Mouse (Mus musculus): Measurements from ENCODE around the gene Rpsa. TPM values are rescaled to one million over a fixed set of nuclear protein-coding genes. Genes with fewer than 3 reads are reported as not detected.
"Not testable (repeated sequence)": the region's sequence is repeated elsewhere in the genome, so short reads cannot be mapped to it uniquely, and the experiment has no call there.

The Rpsa gene
- polyA plus RNA-seq, 1 experiment from 2014 or later = 1,755 TPM

DNA sequence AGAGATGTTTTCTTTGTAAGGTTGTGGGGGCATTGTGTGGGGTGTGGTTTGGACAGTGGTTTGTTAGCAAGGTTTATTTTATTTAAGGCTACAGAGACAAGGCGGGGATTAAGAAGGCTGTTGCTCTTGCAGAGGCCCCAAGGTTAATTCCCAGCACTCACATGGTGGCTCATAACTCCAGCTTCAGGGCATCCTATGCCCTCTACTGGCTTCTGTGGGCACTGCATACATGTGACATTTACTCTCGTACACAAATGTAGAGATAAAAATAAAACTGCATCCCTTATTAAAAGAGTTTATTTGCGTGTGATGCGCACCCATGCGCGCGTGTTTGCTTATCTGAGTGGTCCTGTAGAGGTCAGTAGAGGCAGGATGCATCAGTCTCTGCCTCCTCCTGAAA lies 38.4 kb upstream of the Rpsa start:
- ATAC-seq = no peak
- Histone ChIP-seq H3K4me1 (ENCODE audit: control insufficient read depth, insufficient read depth, low read length) (no peaks in the 10 kb centered on the region), H3K36me3 (ENCODE audit: control insufficient read depth, insufficient read depth, low read length) (no peaks in the 10 kb centered on the region), H3K9ac (ENCODE audit: low read length) (no peak overlapping the region), H3K4me3 (ENCODE audit: low read depth, low read length) (no peak overlapping the region), H3K9me3 (replicated peaks; ENCODE audit: control insufficient read depth, low read length) (0 out of 2 replicates have a peak, but pooled peaks cover 3% of the 10 kb centered on the region), H3K27me3 (replicated peaks; ENCODE audit: control insufficient read depth, insufficient read depth, low read length) (no peaks in the 10 kb centered on the region), H3K4me2 (ENCODE audit: low read length) (no peak overlapping the region), H3K27ac (ENCODE audit: low read depth, low read length) (no peak overlapping the region)
- WGBS = 87% methylated on average over 7 of the region's 7 CpGs
- DNase-seq (ENCODE audit: low spot score) = no peak

DNA sequence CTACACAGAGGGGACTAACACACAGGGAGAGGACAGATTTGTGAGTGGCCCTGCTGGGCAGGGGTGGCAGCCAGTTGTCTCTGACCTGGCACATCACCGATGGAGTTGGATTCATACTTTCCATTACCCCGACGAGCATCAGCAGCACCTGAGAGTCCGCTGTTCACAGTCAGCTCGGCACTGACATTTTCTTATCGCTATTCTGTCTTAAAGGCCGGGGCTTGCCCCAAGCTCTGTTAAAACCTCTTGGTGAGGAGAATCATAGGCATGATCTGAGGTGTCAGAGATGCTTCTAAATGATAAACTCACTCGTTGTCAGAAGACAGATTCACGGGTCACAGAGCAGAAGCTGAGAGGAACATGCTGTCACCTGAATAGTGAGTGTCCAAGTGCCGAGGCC lies 36.4 kb upstream of the Rpsa start:
- 89% methylated on average over 10 of the region's 10 CpGs for WGBS
- ATAC-seq (no peak), DNase-seq (ENCODE audit: low spot score) (no peak)
- Histone ChIP-seq H3K9me3 (replicated peaks; ENCODE audit: control insufficient read depth, low read length) (0 out of 2 replicates have a peak, but pooled peaks cover 3% of the 10 kb centered on the region), H3K4me2 (ENCODE audit: low read length) (no peak overlapping the region), H3K4me3 (ENCODE audit: low read depth, low read length) (no peak overlapping the region), H3K27me3 (replicated peaks; ENCODE audit: control insufficient read depth, insufficient read depth, low read length) (no peaks in the 10 kb centered on the region), H3K9ac (ENCODE audit: low read length) (no peak overlapping the region), H3K36me3 (ENCODE audit: control insufficient read depth, insufficient read depth, low read length) (no peaks in the 10 kb centered on the region), H3K4me1 (ENCODE audit: control insufficient read depth, insufficient read depth, low read length) (no peaks in the 10 kb centered on the region), H3K27ac (ENCODE audit: low read depth, low read length) (no peak overlapping the region)

DNA sequence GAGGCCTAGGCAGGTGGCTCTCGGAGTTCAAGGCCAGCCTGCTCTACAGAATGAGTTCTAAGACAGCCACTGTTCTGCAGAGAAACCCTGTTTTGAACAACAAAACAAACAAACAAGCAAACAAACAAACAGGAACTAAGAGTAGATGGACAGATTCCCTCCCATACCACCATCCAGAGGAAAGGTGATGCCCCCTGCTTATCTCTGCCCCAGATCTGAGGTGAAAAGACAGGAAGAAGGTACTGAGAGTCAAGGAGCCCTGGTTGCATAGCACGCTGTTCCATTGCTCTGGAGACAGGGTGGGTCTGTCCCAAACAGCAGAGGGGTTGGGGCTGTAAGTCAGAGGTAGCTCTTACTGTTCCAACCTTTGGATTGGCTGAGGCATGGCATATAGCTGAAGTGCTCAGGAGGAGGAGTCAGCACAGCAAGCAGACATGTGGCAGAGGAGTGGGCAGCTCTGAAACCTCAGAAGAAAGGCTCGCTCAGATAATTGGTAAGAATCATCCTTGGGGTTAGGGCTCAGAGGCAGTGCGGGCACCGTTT lies 35.7 kb upstream of the Rpsa start, which contains the start of gene Ccr8:
Gene Ccr8 (plus strand): TSS at position 419 of the 543 bp plus-strand sequence.
- H3K27ac ChIP-seq (ENCODE audit: low read depth, low read length) = no peak within 1 kb of the TSS
- H3K9ac ChIP-seq (ENCODE audit: low read length) = no peak within 1 kb of the TSS
- H3K4me1 ChIP-seq (ENCODE audit: control insufficient read depth, insufficient read depth, low read length) = no peaks in the 10 kb centered on the region
- no peaks in the 10 kb centered on the region for H3K36me3 ChIP-seq (ENCODE audit: control insufficient read depth, insufficient read depth, low read length)
- no peak for DNase-seq (ENCODE audit: low spot score)
- H3K9me3 ChIP-seq (replicated peaks; ENCODE audit: control insufficient read depth, low read length) = 0 out of 2 replicates have a peak, but pooled peaks cover 3% of the 10 kb centered on the region
- H3K4me2 ChIP-seq (ENCODE audit: low read length) = no peak within 1 kb of the TSS
- no peak for ATAC-seq
- no peak within 1 kb of the TSS for H3K4me3 ChIP-seq (ENCODE audit: low read depth, low read length)
- 79% methylated on average over 5 of the region's 5 CpGs for WGBS
- no peaks in the 10 kb centered on the region for H3K27me3 ChIP-seq (replicated peaks; ENCODE audit: control insufficient read depth, insufficient read depth, low read length)

DNA sequence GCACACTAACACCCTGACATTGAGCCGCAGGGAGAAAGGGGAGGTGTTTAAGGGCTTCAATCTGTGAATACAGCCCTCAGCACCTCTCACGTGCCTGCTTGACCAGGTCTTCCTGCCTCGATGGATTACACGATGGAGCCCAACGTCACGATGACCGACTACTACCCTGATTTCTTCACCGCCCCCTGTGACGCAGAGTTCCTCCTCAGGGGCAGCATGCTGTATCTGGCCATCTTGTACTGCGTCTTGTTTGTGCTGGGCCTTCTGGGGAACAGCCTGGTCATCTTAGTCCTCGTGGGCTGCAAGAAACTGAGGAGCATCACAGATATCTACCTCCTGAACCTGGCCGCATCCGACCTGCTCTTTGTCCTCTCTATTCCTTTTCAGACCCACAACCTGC lies 33.8 kb upstream of the Rpsa start:
- Histone ChIP-seq H3K27me3 (replicated peaks; ENCODE audit: control insufficient read depth, insufficient read depth, low read length) (no peaks in the 10 kb centered on the region), H3K9me3 (replicated peaks; ENCODE audit: control insufficient read depth, low read length) (0 out of 2 replicates have a peak, but pooled peaks cover 3% of the 10 kb centered on the region), H3K4me3 (ENCODE audit: low read depth, low read length) (no peak overlapping the region), H3K27ac (ENCODE audit: low read depth, low read length) (no peak overlapping the region), H3K4me1 (ENCODE audit: control insufficient read depth, insufficient read depth, low read length) (no peaks in the 10 kb centered on the region), H3K36me3 (ENCODE audit: control insufficient read depth, insufficient read depth, low read length) (no peaks in the 10 kb centered on the region), H3K4me2 (ENCODE audit: low read length) (no peak overlapping the region), H3K9ac (ENCODE audit: low read length) (no peak overlapping the region)
- no peak for ATAC-seq
- WGBS = 93% methylated on average over 13 of the region's 13 CpGs
- DNase-seq (ENCODE audit: low spot score) = no peak

DNA sequence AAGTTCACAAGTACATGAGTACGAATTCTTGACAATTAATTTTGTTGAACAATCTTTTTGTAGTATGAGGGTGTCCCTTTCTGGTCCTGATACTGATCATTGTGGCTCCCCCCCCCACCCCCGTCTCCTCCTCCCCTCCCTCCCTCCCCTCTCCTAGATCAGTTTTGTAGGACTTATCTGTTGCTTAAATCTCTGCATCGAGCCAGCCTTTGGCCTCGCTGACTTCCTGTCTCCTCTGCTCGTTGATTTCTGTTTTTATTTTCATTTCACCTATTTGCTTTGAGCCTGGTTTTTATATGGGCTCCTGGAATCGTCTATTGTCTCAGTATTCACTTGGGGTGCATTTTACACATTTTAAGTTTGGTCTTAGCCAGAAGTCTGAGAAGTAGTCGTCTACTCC lies 31.6 kb upstream of the Rpsa start:
- ATAC-seq (no peak), DNase-seq (ENCODE audit: low spot score) (no peak)
- H3K27me3 ChIP-seq (replicated peaks; ENCODE audit: control insufficient read depth, insufficient read depth, low read length) = no peaks in the 10 kb centered on the region
- no peak overlapping the region for H3K4me2 ChIP-seq (ENCODE audit: low read length)
- no peaks in the 10 kb centered on the region for H3K4me1 ChIP-seq (ENCODE audit: control insufficient read depth, insufficient read depth, low read length)
- no peak overlapping the region for H3K4me3 ChIP-seq (ENCODE audit: low read depth, low read length)
- no peak overlapping the region for H3K9ac ChIP-seq (ENCODE audit: low read length)
- 82% methylated on average over 7 of the region's 7 CpGs for WGBS
- no peak overlapping the region for H3K27ac ChIP-seq (ENCODE audit: low read depth, low read length)
- H3K36me3 ChIP-seq (ENCODE audit: control insufficient read depth, insufficient read depth, low read length) = no peaks in the 10 kb centered on the region
- H3K9me3 ChIP-seq (replicated peaks; ENCODE audit: control insufficient read depth, low read length) = no peaks in the 10 kb centered on the region

DNA sequence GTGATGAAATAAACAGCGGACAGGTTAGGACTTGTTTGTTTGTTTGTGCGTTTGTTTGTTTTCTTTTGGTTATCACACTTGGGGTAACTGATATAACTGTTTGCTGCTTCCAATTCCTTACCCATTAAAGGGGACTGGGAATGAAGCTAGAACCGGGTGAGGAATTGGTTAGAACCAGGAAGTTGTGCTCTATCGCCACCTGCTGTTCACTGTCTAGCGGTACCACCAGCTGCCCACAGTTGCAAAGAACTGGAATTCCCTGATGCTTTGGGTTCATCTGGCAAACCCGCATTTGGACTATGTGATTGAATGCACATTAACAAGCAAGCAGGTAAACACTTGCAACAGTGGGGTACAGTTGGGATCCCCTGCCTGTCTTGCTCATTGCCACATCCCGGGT lies 28.8 kb upstream of the Rpsa start:
- no peaks in the 10 kb centered on the region for H3K9me3 ChIP-seq (replicated peaks; ENCODE audit: control insufficient read depth, low read length)
- WGBS = 17% methylated on average over 7 of the region's 7 CpGs
- H3K27ac ChIP-seq (ENCODE audit: low read depth, low read length) = no peak overlapping the region
- ATAC-seq (peak; percentile 58; the same call in 1 of the 2 replicates), DNase-seq (ENCODE audit: low spot score) (peak; percentile 81)
- no peak overlapping the region for H3K4me3 ChIP-seq (ENCODE audit: low read depth, low read length)
- no peak overlapping the region for H3K9ac ChIP-seq (ENCODE audit: low read length)
- no peaks in the 10 kb centered on the region for H3K4me1 ChIP-seq (ENCODE audit: control insufficient read depth, insufficient read depth, low read length)
- no peak overlapping the region for H3K4me2 ChIP-seq (ENCODE audit: low read length)
- no peaks in the 10 kb centered on the region for H3K27me3 ChIP-seq (replicated peaks; ENCODE audit: control insufficient read depth, insufficient read depth, low read length)
- H3K36me3 ChIP-seq (ENCODE audit: control insufficient read depth, insufficient read depth, low read length) = no peaks in the 10 kb centered on the region

DNA sequence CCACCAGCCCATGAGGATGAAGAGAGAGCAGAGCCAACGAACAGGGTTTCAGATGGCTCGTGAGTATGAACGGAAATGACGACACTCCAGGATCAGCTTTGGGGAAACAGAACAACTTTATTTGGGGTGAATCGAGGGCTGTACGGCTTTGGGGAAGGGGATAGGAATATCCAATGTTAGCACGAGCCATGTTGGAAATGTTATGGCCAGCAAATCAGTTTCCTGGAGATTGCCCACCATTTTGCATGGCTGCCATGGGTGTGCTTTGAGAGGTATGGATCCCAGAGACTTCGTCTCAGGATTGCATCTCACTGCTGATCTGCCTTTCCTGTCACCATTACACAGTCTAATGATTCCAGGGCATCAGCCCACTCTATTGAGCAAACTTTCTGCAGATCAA lies 28.2 kb upstream of the Rpsa start:
- H3K36me3 ChIP-seq (ENCODE audit: control insufficient read depth, insufficient read depth, low read length) = no peaks in the 10 kb centered on the region

DNA sequence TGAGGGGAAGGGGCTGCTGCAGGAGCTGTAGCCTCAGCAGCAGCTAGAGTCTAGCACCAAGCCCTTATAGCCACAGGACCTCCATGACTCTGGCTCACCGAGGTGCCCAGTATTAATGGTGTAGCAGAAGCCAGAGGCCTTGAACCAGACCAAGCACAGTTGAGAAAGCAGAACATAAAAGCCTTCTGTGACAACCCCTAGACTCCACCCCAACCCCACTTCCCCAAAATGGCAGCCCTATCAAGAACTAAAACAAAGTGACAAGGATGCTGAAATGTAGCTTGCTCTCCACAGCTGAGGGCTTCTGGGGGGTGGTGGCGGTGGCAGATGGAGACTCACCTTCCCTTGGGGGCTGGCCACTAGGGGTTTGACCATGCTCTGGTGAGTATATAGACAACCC lies 26.3 kb upstream of the Rpsa start:
- Histone ChIP-seq H3K27me3 (replicated peaks; ENCODE audit: control insufficient read depth, insufficient read depth, low read length) (no peaks in the 10 kb centered on the region), H3K9ac (ENCODE audit: low read length) (no peak overlapping the region), H3K9me3 (replicated peaks; ENCODE audit: control insufficient read depth, low read length) (0 out of 2 replicates have a peak, but pooled peaks cover 3% of the 10 kb centered on the region), H3K4me3 (ENCODE audit: low read depth, low read length) (no peak overlapping the region), H3K4me2 (ENCODE audit: low read length) (no peak overlapping the region), H3K27ac (ENCODE audit: low read depth, low read length) (no peak overlapping the region), H3K36me3 (ENCODE audit: control insufficient read depth, insufficient read depth, low read length) (no peaks in the 10 kb centered on the region), H3K4me1 (ENCODE audit: control insufficient read depth, insufficient read depth, low read length) (no peaks in the 10 kb centered on the region)
- ATAC-seq (no peak), DNase-seq (ENCODE audit: low spot score) (no peak)
- WGBS = 92% methylated on average over 2 of the region's 2 CpGs

More for the DNA sequence above, 28.2 kb upstream of the Rpsa start:
- no peak for ATAC-seq
- WGBS = 94% methylated on average over 8 of the region's 8 CpGs
- Histone ChIP-seq H3K4me3 (ENCODE audit: low read depth, low read length) (no peak overlapping the region), H3K27ac (ENCODE audit: low read depth, low read length) (no peak overlapping the region), H3K9ac (ENCODE audit: low read length) (no peak overlapping the region), H3K4me1 (ENCODE audit: control insufficient read depth, insufficient read depth, low read length) (no peaks in the 10 kb centered on the region), H3K27me3 (replicated peaks; ENCODE audit: control insufficient read depth, insufficient read depth, low read length) (no peaks in the 10 kb centered on the region), H3K4me2 (ENCODE audit: low read length) (no peak overlapping the region), H3K9me3 (replicated peaks; ENCODE audit: control insufficient read depth, low read length) (0 out of 2 replicates have a peak, but pooled peaks cover 3% of the 10 kb centered on the region)
- DNase-seq (ENCODE audit: low spot score) = no peak

DNA sequence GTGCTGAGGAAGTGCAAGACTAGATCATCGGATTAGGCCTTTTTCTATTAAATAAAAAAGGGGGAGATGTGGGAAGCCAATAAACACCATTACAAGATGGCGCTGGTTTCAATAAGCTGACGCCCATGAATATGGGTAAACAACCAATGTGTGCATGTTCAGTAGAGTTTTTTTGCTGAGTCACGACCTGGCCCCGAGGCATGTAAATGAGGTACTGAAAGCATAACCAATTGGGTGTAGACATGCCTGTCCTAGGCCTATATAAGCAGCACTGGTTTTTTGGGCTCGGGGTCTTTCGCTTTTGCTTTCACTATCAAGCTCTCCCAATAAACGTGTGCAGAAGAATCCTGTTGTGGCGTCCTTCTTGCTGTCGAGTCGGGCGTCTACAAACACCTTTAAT lies 18.5 kb upstream of the Rpsa start:
- WGBS = 94% methylated on average over 12 of the region's 12 CpGs
- DNase-seq (ENCODE audit: low spot score); H3K4me2 ChIP-seq (ENCODE audit: low read length); H3K4me3 ChIP-seq (ENCODE audit: low read depth, low read length); H3K9ac ChIP-seq (ENCODE audit: low read length); H3K36me3 ChIP-seq (ENCODE audit: control insufficient read depth, insufficient read depth, low read length); ATAC-seq; H3K4me1 ChIP-seq (ENCODE audit: control insufficient read depth, insufficient read depth, low read length); H3K27ac ChIP-seq (ENCODE audit: low read depth, low read length); H3K9me3 ChIP-seq (replicated peaks; ENCODE audit: control insufficient read depth, low read length); H3K27me3 ChIP-seq (replicated peaks; ENCODE audit: control insufficient read depth, insufficient read depth, low read length): not testable (repeated sequence)
